Mouse (Mus musculus) limb, embryonic 13.5 days (tissue): Measurements from ENCODE around the gene Iqcf1. TPM values are rescaled to one million over a fixed set of nuclear protein-coding genes. Genes with fewer than 3 reads are reported as not detected.

ENCODE experiments used
- polyA plus RNA-seq: library from polyadenylated mRNA; unstranded; fragments of >200 nt; fragmentation: Nextera tagmentation; extraction: Ambion mirVana; gene quantifications from 2 replicates; pipeline ENCODE4 v1.2.1, GENCODE M21; 2015

The Iqcf1 gene
- polyA plus RNA-seq, 1 experiment from 2014 or later = not detected

Other genes starting within 250 kb of the Iqcf1 start
- 23.8 and 24.0 TPM in 2 replicates for gene Poc1a, start 218.9 kb upstream of the Iqcf1 start, polyA plus RNA-seq
- 40.5 and 41.1 TPM in 2 replicates for gene Dusp7, start 131.3 kb upstream of the Iqcf1 start, polyA plus RNA-seq
- 876 and 951 TPM in 2 replicates for gene Rpl29, start 70.5 kb upstream of the Iqcf1 start, polyA plus RNA-seq
- 48.2 and 51.2 TPM in 2 replicates for gene Acy1, start 61.6 kb upstream of the Iqcf1 start, polyA plus RNA-seq
- gene Abhd14b, start 52.5 kb upstream of the Iqcf1 start, polyA plus RNA-seq = 20.1 and 20.5 TPM in 2 replicates
- 73.3 and 75.5 TPM in 2 replicates for gene Abhd14a, start 52.3 kb upstream of the Iqcf1 start, polyA plus RNA-seq
- gene Pcbp4, start 46.7 kb upstream of the Iqcf1 start, polyA plus RNA-seq = 129 and 137 TPM in 2 replicates
- gene Gpr62, start 34.0 kb upstream of the Iqcf1 start, polyA plus RNA-seq = 0.57 and 1.0 TPM in 2 replicates
- gene Rrp9, start 24.0 kb upstream of the Iqcf1 start, polyA plus RNA-seq = 49.0 and 50.2 TPM in 2 replicates
- 2.9 and 3.7 TPM in 2 replicates for gene Parp3, start 23.0 kb upstream of the Iqcf1 start, polyA plus RNA-seq
- gene Iqcf5, start 14.6 kb downstream of the Iqcf1 start, polyA plus RNA-seq = not detected in 2 replicates
- gene Iqcf3, start 61.7 kb downstream of the Iqcf1 start, polyA plus RNA-seq = not detected in 2 replicates
- gene Iqcf4, start 71.0 kb downstream of the Iqcf1 start, polyA plus RNA-seq = not detected in 2 replicates
- gene Iqcf6, start 126.6 kb downstream of the Iqcf1 start, polyA plus RNA-seq = not detected in 2 replicates
- gene Grm2, start 156.1 kb downstream of the Iqcf1 start, polyA plus RNA-seq = 0.11 TPM in 1 of 2 replicates, not detected in the other
- 55.7 and 61.5 TPM in 2 replicates for gene Tex264, start 186.0 kb downstream of the Iqcf1 start, polyA plus RNA-seq